Mouse (Mus musculus): ENCODE data around the gene Pam. TPM values are rescaled to one million over a fixed set of nuclear protein-coding genes. Genes with fewer than 3 reads are reported as not detected.

Pam gene
- polyA plus RNA-seq, 1 experiment = 37.0 TPM

- TF ChIP-seq CTCF (IDR thresholded peaks at IDR 0.05; ENCODE audit: low read depth, low read length) = no peak
- no peak for TF ChIP-seq POLR2A (IDR thresholded peaks at IDR 0.05; ENCODE audit: borderline replicate concordance, low read depth, low read length)
- H3K4me1 ChIP-seq (ENCODE audit: control insufficient read depth, insufficient read depth, low read length) = no peaks in the 10 kb centered on the region
- no peak overlapping the region for H3K4me3 ChIP-seq (ENCODE audit: insufficient read depth, low read length)
- no peak overlapping the region for H3K27ac ChIP-seq (ENCODE audit: insufficient read depth, low read depth, low read length)
Measured at GRCm38 (mm10) chr1:97872493-97872892, 223.0 kb downstream of the Pam start.

- no peak overlapping the region for H3K27ac ChIP-seq (ENCODE audit: insufficient read depth, low read depth, low read length)
- H3K4me1 ChIP-seq (ENCODE audit: control insufficient read depth, insufficient read depth, low read length) = no peaks in the 10 kb centered on the region
- H3K4me3 ChIP-seq (ENCODE audit: insufficient read depth, low read length) = no peak overlapping the region
- no peak for TF ChIP-seq POLR2A (IDR thresholded peaks at IDR 0.05; ENCODE audit: borderline replicate concordance, low read depth, low read length)
- TF ChIP-seq CTCF (IDR thresholded peaks at IDR 0.05; ENCODE audit: low read depth, low read length) = no peak
Measured at GRCm38 (mm10) chr1:97872072-97872471, 223.4 kb downstream of the Pam start.

- TF ChIP-seq CTCF (IDR thresholded peaks at IDR 0.05; ENCODE audit: low read depth, low read length) (no peak), POLR2A (IDR thresholded peaks at IDR 0.05; ENCODE audit: borderline replicate concordance, low read depth, low read length) (no peak)
Measured at GRCm38 (mm10) chr1:97864135-97864534, 231.3 kb downstream of the Pam start.

GRCm38 (mm10) chr1:97863140-97863539, 232.3 kb downstream of the Pam start:
- Histone ChIP-seq H3K27ac (ENCODE audit: insufficient read depth, low read depth, low read length) (no peak overlapping the region), H3K4me1 (ENCODE audit: control insufficient read depth, insufficient read depth, low read length) (no peaks in the 10 kb centered on the region), H3K4me3 (ENCODE audit: insufficient read depth, low read length) (no peak overlapping the region)
- TF ChIP-seq CTCF (IDR thresholded peaks at IDR 0.05; ENCODE audit: low read depth, low read length) (no peak), POLR2A (IDR thresholded peaks at IDR 0.05; ENCODE audit: borderline replicate concordance, low read depth, low read length) (no peak)

More at GRCm38 (mm10) chr1:97864135-97864534, 231.3 kb downstream of the Pam start:
- no peaks in the 10 kb centered on the region for H3K4me1 ChIP-seq (ENCODE audit: control insufficient read depth, insufficient read depth, low read length)
- no peak overlapping the region for H3K4me3 ChIP-seq (ENCODE audit: insufficient read depth, low read length)
- no peak overlapping the region for H3K27ac ChIP-seq (ENCODE audit: insufficient read depth, low read depth, low read length)

- H3K27ac ChIP-seq (ENCODE audit: insufficient read depth, low read depth, low read length) = no peak overlapping the region
- H3K4me3 ChIP-seq (ENCODE audit: insufficient read depth, low read length) = no peak overlapping the region
- TF ChIP-seq POLR2A (IDR thresholded peaks at IDR 0.05; ENCODE audit: borderline replicate concordance, low read depth, low read length) = no peak
- no peak for TF ChIP-seq CTCF (IDR thresholded peaks at IDR 0.05; ENCODE audit: low read depth, low read length)
- no peaks in the 10 kb centered on the region for H3K4me1 ChIP-seq (ENCODE audit: control insufficient read depth, insufficient read depth, low read length)
Measured at GRCm38 (mm10) chr1:97862734-97863133, 232.7 kb downstream of the Pam start.

- TF ChIP-seq CTCF (IDR thresholded peaks at IDR 0.05; ENCODE audit: low read depth, low read length) = no peak
- no peak for TF ChIP-seq POLR2A (IDR thresholded peaks at IDR 0.05; ENCODE audit: borderline replicate concordance, low read depth, low read length)
- no peak overlapping the region for H3K27ac ChIP-seq (ENCODE audit: insufficient read depth, low read depth, low read length)
- H3K4me3 ChIP-seq (ENCODE audit: insufficient read depth, low read length) = no peak overlapping the region
- H3K4me1 ChIP-seq (ENCODE audit: control insufficient read depth, insufficient read depth, low read length) = no peaks in the 10 kb centered on the region
Measured at GRCm38 (mm10) chr1:97854256-97854655, 241.2 kb downstream of the Pam start.

GRCm38 (mm10) chr1:97851601-97852175, 243.8 kb downstream of the Pam start:
- TF ChIP-seq POLR2A (IDR thresholded peaks at IDR 0.05; ENCODE audit: borderline replicate concordance, low read depth, low read length) (no peak), CTCF (IDR thresholded peaks at IDR 0.05; ENCODE audit: low read depth, low read length) (no peak)
- Histone ChIP-seq H3K27ac (ENCODE audit: insufficient read depth, low read depth, low read length) (no peak overlapping the region), H3K4me3 (ENCODE audit: insufficient read depth, low read length) (no peak overlapping the region), H3K4me1 (ENCODE audit: control insufficient read depth, insufficient read depth, low read length) (no peaks in the 10 kb centered on the region)

GRCm38 (mm10) chr1:97848601-97849241, 246.7 kb downstream of the Pam start:
- Histone ChIP-seq H3K4me3 (ENCODE audit: insufficient read depth, low read length) (no peak overlapping the region), H3K27ac (ENCODE audit: insufficient read depth, low read depth, low read length) (no peak overlapping the region), H3K4me1 (ENCODE audit: control insufficient read depth, insufficient read depth, low read length) (no peaks in the 10 kb centered on the region)
- TF ChIP-seq POLR2A (IDR thresholded peaks at IDR 0.05; ENCODE audit: borderline replicate concordance, low read depth, low read length) (no peak), CTCF (IDR thresholded peaks at IDR 0.05; ENCODE audit: low read depth, low read length) (no peak)

GRCm38 (mm10) chr1:97843220-97843992, 252.0 kb downstream of the Pam start:
- no peak overlapping the region for H3K4me3 ChIP-seq (ENCODE audit: insufficient read depth, low read length)
- no peak for TF ChIP-seq POLR2A (IDR thresholded peaks at IDR 0.05; ENCODE audit: borderline replicate concordance, low read depth, low read length)
- no peak for TF ChIP-seq CTCF (IDR thresholded peaks at IDR 0.05; ENCODE audit: low read depth, low read length)
- H3K27ac ChIP-seq (ENCODE audit: insufficient read depth, low read depth, low read length) = no peak overlapping the region
- no peaks in the 10 kb centered on the region for H3K4me1 ChIP-seq (ENCODE audit: control insufficient read depth, insufficient read depth, low read length)

GRCm38 (mm10) chr1:97834354-97834822, 261.1 kb downstream of the Pam start:
- TF ChIP-seq POLR2A (IDR thresholded peaks at IDR 0.05; ENCODE audit: borderline replicate concordance, low read depth, low read length) = no peak
- no peak for TF ChIP-seq CTCF (IDR thresholded peaks at IDR 0.05; ENCODE audit: low read depth, low read length)
- no peak overlapping the region for H3K27ac ChIP-seq (ENCODE audit: insufficient read depth, low read depth, low read length)
- H3K4me1 ChIP-seq (ENCODE audit: control insufficient read depth, insufficient read depth, low read length) = 0 out of 2 replicates have a peak, but pooled peaks cover 2% of the 10 kb centered on the region
- H3K4me3 ChIP-seq (ENCODE audit: insufficient read depth, low read length) = no peak overlapping the region
